Mouse (Mus musculus): ENCODE results near the gene Nfkbil1. TPM values are rescaled to one million over a fixed set of nuclear protein-coding genes. Genes with fewer than 3 reads are reported as not detected.

Nfkbil1 gene
- 4.1 and 4.4 TPM in 2 replicates for polyA plus RNA-seq (2015; fragmentation: Nextera tagmentation; extraction: Ambion mirVana)

DNA sequence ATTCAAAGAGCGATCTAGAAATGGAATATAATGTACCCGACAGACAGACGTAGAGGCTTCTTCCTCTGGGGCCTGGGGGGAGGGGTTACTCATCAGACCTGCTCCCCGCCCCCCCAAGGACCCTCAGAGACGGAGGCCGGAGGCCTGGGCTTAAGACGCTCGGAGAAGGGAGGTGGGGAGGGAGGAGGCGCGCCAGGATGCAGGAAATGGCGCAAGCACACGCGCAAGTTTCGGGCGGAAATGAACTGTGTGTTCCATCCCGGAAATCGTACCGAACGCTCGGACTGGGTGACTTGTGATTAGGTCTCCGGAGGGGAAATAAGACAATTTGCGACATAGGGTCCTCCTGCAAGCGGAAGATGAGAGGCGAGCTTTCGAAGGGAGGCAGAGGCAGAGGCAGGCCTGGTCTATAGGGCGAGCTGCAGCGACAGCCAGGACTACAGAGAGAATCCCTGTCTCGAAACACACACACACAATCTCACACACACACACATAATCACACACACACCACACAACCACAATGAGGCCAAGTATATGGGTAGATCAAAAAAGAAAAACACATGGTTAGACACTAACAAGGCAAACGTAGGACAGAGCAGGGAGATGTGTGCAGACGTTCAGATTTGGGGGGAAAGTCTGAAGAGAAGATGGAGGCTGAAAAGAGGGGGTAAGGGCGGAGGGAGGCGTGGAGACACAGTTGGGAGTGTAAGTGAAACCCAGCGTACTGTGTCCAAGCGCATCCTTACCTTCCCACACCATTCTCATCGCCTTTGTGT is at the start of gene Nfkbil1:
Gene Nfkbil1 (minus strand): TSS at position 179 of the 776 bp plus-strand sequence.
- Histone ChIP-seq H3K4me2 (ENCODE audit: low read depth, low read length) (peak within 1 kb of the TSS; percentile 73), H3K27ac (ENCODE audit: low read depth) (peak within 1 kb of the TSS; percentile 91), H3K4me3 (ENCODE audit: low read depth, low read length) (peak within 1 kb of the TSS; percentile 74), H3K4me1 (ENCODE audit: insufficient read depth) (peaks cover 41% of the 10 kb centered on the region), H3K9ac (replicated peaks) (peak within 1 kb of the TSS; percentile 87), H3K9me3 (ENCODE audit: low read length) (no peaks in the 10 kb centered on the region), H3K27me3 (ENCODE audit: insufficient read depth, low read length) (no peaks in the 10 kb centered on the region), H3K36me3 (replicated peaks; ENCODE audit: insufficient read depth, low read length) (peaks cover 8% of the 10 kb centered on the region; the same call in 1 of the 2 replicates)
- 0% methylated on average over 35 of the region's 35 CpGs for WGBS (ENCODE audit: insufficient replicate concordance)
- TF ChIP-seq EP300 (IDR thresholded peaks at IDR 0.05; ENCODE audit: low read depth) (peak; percentile 51; the same call in 1 of the 2 replicates), CTCF (IDR thresholded peaks at IDR 0.05; ENCODE audit: low read depth) (no peak)
- ATAC-seq (peak; percentile 80), DNase-seq (peak; percentile 90)

- Histone ChIP-seq H3K4me1 (ENCODE audit: insufficient read depth) (no peaks in the 10 kb centered on the region), H3K36me3 (replicated peaks; ENCODE audit: insufficient read depth, low read length) (no peaks in the 10 kb centered on the region), H3K4me3 (ENCODE audit: low read depth, low read length) (no peak overlapping the region), H3K4me2 (ENCODE audit: low read depth, low read length) (no peak overlapping the region), H3K27me3 (ENCODE audit: insufficient read depth, low read length) (peaks cover 11% of the 10 kb centered on the region; the same call in 1 of the 2 replicates), H3K9ac (replicated peaks) (no peak overlapping the region), H3K27ac (ENCODE audit: low read depth) (no peak overlapping the region), H3K9me3 (ENCODE audit: low read length) (no peaks in the 10 kb centered on the region)
- DNase-seq (no peak), ATAC-seq (no peak)
- TF ChIP-seq EP300 (IDR thresholded peaks at IDR 0.05; ENCODE audit: low read depth) (no peak), CTCF (IDR thresholded peaks at IDR 0.05; ENCODE audit: low read depth) (no peak)
- 73% methylated on average over 3 of the region's 3 CpGs for WGBS (ENCODE audit: insufficient replicate concordance)
Measured at GRCm38 (mm10) chr17:35280276-35280675, 44.7 kb upstream of the Nfkbil1 start.

DNA sequence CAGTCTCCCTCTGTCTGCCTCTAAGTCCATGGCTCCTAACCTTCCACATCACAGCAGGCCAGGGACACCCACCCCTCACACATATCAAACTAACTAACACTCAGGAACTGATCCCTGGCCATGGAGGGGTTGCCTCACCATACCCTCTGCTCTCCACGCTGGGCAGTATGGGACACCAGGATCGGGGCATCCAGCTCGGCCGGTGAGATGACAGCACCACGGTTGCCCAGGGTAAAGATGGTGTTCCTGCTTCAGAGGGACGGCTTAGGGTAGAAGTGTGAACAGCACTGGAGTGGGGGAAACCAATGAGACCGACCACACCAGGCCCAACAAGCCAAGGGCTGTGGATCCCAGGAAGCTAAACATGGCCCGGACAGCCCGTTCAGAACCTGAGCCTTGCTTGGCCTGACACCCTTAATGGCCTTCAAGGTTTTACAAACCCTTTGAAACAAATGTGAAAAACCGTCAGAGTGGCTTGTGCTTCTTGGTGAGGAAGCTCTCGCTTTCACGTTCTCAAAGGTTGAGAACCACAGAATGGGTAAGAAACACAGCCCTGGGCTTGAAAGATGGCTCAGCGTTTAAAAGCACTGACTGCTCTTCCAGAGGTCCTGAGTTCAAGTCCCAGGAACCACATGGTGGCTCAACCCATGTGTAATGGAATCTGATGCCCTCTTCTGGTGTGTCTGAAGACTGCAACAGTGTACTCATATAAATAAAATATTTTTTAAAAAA is 43.5 kb upstream of the Nfkbil1 start:
- no peak for ATAC-seq

GRCm38 (mm10) chr17:35278049-35278448 is 42.5 kb upstream of the Nfkbil1 start:
- peaks cover 14% of the 10 kb centered on the region; the same call in 1 of the 2 replicates for H3K27me3 ChIP-seq (ENCODE audit: insufficient read depth, low read length)
- TF ChIP-seq CTCF (IDR thresholded peaks at IDR 0.05; ENCODE audit: low read depth) (no peak), EP300 (IDR thresholded peaks at IDR 0.05; ENCODE audit: low read depth) (no peak)
- H3K4me1 ChIP-seq (ENCODE audit: insufficient read depth), result no peaks in the 10 kb centered on the region
- no peak for ATAC-seq
- no peak overlapping the region for H3K27ac ChIP-seq (ENCODE audit: low read depth)
- 64% methylated on average over 8 of the region's 8 CpGs for WGBS (ENCODE audit: insufficient replicate concordance)
- H3K4me3 ChIP-seq (ENCODE audit: low read depth, low read length), result no peak overlapping the region
- no peaks in the 10 kb centered on the region for H3K36me3 ChIP-seq (replicated peaks; ENCODE audit: insufficient read depth, low read length)
- H3K4me2 ChIP-seq (ENCODE audit: low read depth, low read length), result no peak overlapping the region
- no peak for DNase-seq
- H3K9me3 ChIP-seq (ENCODE audit: low read length), result peaks cover 5% of the 10 kb centered on the region; the same call in 1 of the 2 replicates
- H3K9ac ChIP-seq (replicated peaks), result no peak overlapping the region

More for the DNA sequence above, 43.5 kb upstream of the Nfkbil1 start:
- Histone ChIP-seq H3K9ac (replicated peaks) (no peak overlapping the region), H3K9me3 (ENCODE audit: low read length) (no peaks in the 10 kb centered on the region), H3K27ac (ENCODE audit: low read depth) (no peak overlapping the region), H3K27me3 (ENCODE audit: insufficient read depth, low read length) (peaks cover 14% of the 10 kb centered on the region; the same call in 1 of the 2 replicates), H3K4me1 (ENCODE audit: insufficient read depth) (no peaks in the 10 kb centered on the region), H3K36me3 (replicated peaks; ENCODE audit: insufficient read depth, low read length) (no peaks in the 10 kb centered on the region), H3K4me3 (ENCODE audit: low read depth, low read length) (no peak overlapping the region), H3K4me2 (ENCODE audit: low read depth, low read length) (no peak overlapping the region)
- DNase-seq, result no peak
- TF ChIP-seq CTCF (IDR thresholded peaks at IDR 0.05; ENCODE audit: low read depth), result no peak
- TF ChIP-seq EP300 (IDR thresholded peaks at IDR 0.05; ENCODE audit: low read depth), result no peak
- 75% methylated on average over 13 of the region's 13 CpGs for WGBS (ENCODE audit: insufficient replicate concordance)

- peak; percentile 40; the same call in 1 of the 2 replicates for ATAC-seq
- peaks cover 14% of the 10 kb centered on the region; the same call in 1 of the 2 replicates for H3K27me3 ChIP-seq (ENCODE audit: insufficient read depth, low read length)
- no peaks in the 10 kb centered on the region for H3K36me3 ChIP-seq (replicated peaks; ENCODE audit: insufficient read depth, low read length)
- 22% methylated on average over 13 of the region's 13 CpGs for WGBS (ENCODE audit: insufficient replicate concordance)
- no peak overlapping the region for H3K27ac ChIP-seq (ENCODE audit: low read depth)
- H3K9me3 ChIP-seq (ENCODE audit: low read length), result peaks cover 5% of the 10 kb centered on the region; the same call in 1 of the 2 replicates
- no peaks in the 10 kb centered on the region for H3K4me1 ChIP-seq (ENCODE audit: insufficient read depth)
- no peak overlapping the region for H3K4me3 ChIP-seq (ENCODE audit: low read depth, low read length)
- no peak overlapping the region for H3K4me2 ChIP-seq (ENCODE audit: low read depth, low read length)
- no peak overlapping the region for H3K9ac ChIP-seq (replicated peaks)
- no peak for DNase-seq
- TF ChIP-seq EP300 (IDR thresholded peaks at IDR 0.05; ENCODE audit: low read depth) (no peak), CTCF (IDR thresholded peaks at IDR 0.05; ENCODE audit: low read depth) (no peak)
Measured at GRCm38 (mm10) chr17:35276304-35276864, 40.8 kb upstream of the Nfkbil1 start.

Data from liver, postnatal 0 days (tissue).